Mouse (Mus musculus) T-helper 2 cell (primary cell): Measurements from ENCODE around the gene Sdhb.

Experiments used
- in situ Hi-C: fragments of 300-600 bp; cut with MboI, MseI; formaldehyde crosslinking; loops from one replicate; pipeline ENCODE4 v1.15.1; 2025; ENCODE audit warnings: high pct_unique_total_duplicates

Gene Sdhb

DNA sequence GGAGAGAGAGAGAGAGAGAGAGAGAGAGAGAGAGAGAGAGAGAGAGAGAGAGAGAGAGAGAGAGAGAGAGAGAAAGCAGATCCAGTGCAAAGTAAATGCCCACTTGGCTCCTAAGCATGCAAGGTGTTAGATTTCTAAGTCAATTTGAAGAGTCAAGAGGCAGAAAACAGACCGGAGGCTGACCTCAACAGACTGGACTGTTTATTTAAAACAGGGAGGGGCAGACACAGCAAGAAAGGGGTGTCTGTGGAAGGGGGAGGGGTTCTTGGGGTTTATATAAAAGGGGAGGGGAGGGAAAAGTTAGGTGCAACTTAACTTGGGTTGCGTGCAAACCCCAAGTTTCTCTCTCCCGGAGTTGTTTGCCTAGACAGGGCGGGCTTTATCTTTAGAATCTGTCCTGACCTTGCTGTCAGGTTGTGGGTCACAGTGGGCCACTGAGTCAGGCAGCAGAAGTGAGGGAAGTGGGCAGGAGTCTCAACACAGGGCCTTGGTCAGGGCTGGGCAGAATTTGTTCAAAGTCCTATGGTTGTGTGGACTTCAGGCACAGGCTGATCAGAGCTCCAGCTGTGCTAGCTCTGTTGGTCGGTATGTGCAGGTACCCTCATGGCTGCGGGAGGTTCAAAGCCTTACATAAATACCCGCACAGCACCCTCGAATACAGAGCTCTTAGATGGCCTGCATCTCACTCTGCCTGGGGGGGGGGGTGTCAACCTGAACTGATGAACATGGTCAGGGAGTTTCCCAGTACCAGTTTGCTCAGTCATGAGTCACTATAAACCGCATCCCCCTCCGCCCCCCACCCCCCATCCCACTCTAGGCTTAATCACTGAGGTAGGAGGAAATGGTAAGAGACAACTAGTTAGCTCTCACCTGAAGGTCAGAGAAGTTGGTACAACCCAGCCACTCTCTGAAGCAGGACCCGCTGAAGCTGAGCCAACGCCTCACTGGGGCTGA is 13.2 kb upstream of the Sdhb start:
- in situ Hi-C loops: no loop called here

DNA sequence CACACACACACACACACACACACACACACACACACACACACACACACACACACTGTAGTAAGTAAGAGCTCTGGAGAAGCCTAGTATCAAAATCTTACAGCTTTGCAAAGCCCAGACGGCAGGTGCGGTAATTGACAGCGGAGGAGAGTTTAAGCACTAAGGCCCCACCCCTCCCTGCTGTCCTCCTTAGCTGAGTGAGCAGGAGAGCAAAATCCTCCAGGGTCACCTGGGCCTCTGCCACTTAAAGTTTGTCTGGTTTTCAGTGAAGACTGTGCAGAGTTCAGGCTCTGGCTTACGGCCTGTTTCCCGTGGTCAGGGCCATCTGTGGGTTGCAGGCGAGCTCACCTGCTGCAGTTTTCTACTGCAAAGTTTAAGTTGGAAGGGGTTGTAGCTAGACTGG is 12.5 kb upstream of the Sdhb start:
- in situ Hi-C loops: no loop called here

DNA sequence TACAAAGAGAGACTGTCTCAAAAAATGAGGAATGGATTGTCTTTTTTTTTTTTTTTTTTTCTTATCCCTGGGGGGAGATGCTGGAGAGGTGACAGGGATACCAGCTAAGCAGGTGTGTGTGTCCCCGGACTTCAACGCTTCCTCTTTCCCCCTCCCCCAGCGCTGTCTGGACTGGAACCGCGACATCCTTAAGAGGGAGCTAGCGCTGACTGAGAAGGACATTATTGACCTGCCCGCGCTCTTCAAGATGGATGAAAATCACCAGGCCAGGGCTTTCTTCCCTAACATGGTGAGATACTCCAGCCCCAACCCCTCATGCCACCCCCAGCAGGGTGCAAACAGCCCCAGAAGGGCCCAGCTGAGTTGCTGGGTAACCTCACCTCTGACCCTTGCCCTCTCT is 12.0 kb upstream of the Sdhb start:
- in situ Hi-C loops: no loop called here

DNA sequence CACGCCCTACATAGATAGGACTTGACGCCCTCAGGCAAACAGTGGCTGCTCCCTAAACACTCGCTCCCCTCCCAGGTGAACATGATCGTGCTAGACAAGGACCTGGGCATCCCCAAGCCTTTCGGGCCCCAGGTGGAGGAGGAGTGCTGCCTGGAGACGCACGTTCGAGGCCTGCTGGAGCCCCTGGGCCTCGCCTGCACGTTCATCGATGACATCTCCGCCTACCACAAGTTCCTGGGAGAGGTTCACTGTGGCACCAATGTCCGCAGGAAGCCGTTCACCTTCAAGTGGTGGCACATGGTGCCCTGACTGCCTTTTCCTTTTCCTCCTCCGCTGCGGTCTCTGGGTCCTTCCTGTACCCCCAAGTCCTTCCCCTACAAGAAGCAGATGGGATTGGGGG is 11.4 kb upstream of the Sdhb start:
- in situ Hi-C loops: loop anchor here (10.0 kb wide), 1 partner anchor 1315 kb away; no protein-coding TSS in a partner anchor

DNA sequence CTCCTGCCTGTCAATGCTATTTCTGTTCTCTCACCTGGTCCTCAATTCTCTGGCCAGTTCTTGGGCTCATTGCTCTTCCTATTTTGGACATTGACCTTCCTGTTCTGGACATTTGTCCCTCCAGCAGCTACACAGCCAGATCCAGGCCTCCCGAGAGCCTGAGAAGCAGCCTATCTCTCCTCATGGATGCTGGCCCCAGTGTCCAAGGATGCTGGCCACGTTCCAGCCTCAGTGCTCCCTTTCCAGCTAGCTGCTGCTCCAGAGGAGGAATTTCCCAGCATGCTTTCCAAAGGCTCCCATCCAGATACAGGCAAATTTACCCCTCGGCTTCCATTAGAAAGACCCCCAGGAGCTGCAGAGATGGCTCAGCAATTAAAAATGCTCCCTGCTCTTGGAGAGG is 10.4 kb upstream of the Sdhb start:
- in situ Hi-C loops: loop anchor here (10.0 kb wide), 1 partner anchor 1316 kb away; no protein-coding TSS in a partner anchor

DNA sequence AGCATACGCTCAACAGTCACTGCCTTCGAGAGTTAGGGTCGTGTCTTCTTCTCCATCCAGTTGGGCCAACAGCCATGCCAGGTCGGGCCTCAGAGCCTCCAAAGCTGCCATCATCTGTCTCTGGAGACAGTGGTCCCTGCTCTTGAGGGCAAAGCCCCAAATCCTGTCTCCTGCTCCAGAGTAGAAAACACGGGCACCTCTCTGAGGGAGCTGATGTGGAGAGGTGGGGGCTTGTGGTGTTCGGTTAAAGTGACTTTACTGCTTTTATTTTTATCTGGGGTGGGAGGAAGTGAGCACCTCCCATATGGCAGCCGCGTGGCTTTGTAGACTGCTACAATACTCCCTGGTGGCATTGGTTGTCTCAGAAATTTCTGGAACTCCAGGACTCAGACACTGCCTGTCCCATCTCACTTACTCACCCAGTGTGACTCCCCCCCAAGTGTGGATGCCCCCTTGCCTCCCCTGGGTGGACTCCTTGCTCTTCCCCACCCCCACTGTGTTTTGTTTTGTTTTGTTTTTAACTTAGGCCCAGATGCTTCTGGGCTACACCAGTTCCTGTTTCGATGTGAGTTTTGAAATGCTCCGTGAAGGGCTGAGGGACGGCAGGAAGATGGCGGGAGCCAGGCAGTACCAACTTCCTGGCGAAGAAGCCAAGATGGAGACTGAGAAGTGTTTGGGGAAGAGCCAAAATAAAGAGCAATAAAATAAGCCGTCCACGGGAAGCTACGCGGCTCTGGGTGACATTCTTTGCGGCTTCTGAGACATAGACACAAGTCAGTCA is 9.0 kb upstream of the Sdhb start:
- in situ Hi-C loops: loop anchor here (10.0 kb wide), 1 partner anchor 1317 kb away; no protein-coding TSS in a partner anchor

DNA sequence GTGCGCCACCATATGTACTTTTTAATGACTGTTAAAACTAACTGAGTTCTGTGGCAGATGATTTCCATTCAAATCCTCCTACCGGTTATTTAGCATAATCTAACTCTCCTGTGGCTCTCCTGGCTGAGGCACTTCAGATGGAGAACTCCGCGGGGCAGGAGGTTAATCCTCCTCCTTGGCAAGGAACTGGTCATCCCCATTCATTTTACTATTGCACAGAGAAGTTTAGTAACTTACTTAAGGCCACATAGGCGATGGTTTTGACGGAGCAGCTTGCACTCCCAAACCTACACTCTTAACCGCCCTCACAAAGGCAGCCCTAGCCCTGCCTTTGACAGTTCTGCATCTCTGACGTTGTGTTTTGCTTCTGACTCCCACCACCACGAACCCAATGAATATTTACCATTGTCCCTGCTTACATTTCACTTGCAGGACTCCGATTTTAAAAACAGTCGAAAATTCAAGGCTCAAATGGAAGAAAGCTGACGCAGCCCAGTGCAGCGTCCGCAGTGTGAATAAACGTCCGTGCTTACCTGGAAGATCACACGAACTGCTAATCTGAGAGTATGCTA is 3.8 kb upstream of the Sdhb start:
- in situ Hi-C loops: loop anchor here (5.0 to 10.0 kb wide), 2 partner anchors 45 to 1322 kb away; no protein-coding TSS in a partner anchor

DNA sequence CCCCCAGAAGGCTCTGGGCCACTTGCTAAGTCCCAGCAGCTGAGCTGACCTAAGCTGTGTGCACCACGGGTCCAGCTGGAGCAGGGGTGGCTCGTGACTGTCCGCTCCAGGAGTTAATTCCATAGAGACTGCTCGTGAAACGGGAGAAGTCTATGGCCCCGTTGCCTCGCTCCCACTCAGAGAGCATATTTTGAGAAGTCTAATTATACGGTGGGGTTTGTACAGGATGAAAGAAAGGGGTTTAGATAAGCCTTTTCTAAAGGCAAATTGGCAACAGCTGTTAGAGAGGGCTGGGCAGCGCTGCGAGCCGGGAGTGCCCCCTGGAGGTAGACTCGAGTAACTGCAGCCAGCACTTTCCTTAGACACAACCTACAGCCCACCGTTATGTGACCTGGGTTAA is 3.3 kb upstream of the Sdhb start:
- in situ Hi-C loops: loop anchor here (5.0 to 10.0 kb wide), 2 partner anchors 45 to 1323 kb away; no protein-coding TSS in a partner anchor

DNA sequence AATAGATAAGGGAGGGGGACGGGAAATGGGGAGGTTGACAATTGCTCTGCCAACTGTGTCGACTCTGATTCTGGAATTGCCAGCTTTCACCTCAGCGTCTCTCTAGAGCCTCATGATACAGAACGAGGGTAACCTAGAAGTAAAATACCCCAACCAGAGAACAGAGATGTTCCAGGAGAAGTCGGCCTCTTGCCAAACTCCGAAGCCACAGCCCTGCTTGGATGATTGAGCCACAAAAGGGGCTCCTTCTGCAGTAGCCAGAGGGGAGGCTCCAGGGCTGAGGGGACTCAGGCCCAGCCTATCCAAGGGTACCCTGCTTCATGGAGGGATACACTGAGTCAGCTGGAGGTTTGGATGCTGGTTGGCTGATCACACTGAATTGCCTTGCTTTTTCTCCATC is 2.7 kb upstream of the Sdhb start:
- in situ Hi-C loops: loop anchor here (5.0 to 10.0 kb wide), 2 partner anchors 46 to 1324 kb away; no protein-coding TSS in a partner anchor

DNA sequence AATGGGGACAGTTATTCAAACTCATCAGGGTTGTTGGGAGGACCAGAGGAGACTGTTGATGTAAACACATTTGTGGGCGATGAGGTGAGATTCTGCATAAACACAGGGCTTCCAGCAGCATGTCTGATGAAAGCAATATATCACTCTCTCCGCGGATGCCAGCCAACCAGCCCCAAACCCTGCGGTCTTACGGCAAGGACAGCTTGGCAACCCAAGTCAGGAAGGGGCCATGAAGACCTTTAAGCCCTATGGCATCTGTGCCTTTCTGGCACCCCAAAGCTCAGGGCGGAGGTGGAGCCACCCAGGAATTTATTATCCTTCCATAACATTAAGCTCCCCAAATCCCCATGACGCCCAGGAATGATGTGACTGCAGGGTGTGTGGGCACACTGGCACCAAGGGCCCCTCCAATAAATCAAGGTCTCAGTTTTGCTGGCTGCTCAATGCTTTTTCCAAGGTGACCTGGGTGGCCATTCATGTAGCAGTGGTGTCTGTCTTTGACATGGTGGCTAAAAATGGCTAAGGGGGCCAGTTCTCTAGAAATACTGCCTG is 1.8 kb upstream of the Sdhb start:
- in situ Hi-C loops: loop anchor here (5.0 to 10.0 kb wide), 2 partner anchors 47 to 1324 kb away; no protein-coding TSS in a partner anchor

DNA sequence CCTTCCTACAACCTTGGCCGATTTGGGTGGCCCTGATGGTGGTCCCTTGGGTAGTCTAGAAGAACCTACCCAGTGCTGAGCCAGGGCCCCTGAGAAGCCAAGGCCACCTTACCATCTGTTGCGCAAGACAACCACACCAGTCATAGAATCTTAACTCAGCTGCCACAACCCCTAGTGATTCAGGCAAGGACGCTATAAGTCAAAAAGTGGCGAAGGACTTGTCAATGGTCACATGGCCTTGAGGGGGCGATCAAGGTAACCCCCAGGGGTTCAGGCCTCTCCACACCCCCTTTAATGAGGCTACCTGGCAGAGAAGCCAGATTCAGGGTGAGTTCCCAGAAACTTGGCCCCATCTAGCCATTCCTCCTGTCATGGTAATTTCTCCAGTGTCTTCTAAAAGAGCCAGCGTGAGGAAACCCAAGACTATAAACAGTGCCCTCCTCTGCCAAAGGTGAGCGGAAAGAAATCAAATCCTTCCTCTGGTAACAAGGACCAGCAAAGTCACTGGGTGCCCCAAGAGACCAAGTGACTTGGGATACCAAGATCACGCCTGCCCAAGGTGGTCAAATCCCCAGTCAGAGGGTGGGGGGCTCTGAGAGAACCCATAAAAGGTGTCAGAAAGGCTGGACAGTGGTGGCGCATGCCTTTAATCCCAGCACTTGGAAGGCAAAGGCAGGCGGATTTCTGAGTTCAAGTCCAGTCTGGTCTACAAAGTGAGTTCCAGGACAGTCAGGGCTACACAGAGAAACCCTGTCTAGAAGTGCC is 1.1 kb upstream of the Sdhb start:
- in situ Hi-C loops: loop anchor here (5.0 to 10.0 kb wide), 4 partner anchors 48 to 1325 kb away; partner anchors contain the start of gene Crocc

DNA sequence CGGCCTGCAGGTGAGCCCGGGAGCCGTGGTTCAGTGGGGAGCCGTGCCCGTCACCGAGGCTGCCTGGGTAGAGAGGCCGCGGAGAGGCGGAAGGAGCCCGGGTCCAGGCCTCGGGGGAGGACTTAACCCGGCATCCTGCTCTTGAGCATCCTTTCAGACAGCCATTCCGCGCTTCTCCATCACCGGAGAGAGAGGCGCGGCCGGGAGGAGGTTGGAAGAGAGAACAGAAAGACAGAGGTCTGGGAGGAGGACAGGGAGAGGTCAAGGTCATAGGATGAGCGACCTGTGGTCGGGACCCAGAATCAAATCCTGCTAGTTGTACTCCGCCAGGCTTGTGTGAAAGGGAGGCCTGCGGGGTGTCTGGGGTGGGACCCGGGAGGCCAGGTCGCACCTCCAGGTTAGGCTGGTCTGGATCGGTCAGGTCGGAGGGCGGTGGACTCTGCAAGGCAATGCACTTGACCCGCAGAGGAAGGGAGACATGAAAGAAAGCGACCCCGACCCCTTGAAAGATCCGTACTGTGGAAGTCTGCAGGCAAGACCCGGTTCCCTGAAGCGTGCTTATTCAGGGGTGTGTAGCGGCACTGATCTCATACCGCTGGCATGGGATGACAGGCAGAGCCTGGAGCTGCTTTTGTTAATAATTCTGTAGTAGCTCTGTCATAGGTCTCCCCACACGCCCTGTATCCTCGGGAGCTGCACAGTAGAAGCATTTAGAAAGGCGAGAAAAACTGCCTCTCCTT is 634 bp downstream of the Sdhb start:
- in situ Hi-C loops: loop anchor here (5.0 kb wide), 2 partner anchors 101 to 139 kb away; partner anchors contain the start of gene Crocc

DNA sequence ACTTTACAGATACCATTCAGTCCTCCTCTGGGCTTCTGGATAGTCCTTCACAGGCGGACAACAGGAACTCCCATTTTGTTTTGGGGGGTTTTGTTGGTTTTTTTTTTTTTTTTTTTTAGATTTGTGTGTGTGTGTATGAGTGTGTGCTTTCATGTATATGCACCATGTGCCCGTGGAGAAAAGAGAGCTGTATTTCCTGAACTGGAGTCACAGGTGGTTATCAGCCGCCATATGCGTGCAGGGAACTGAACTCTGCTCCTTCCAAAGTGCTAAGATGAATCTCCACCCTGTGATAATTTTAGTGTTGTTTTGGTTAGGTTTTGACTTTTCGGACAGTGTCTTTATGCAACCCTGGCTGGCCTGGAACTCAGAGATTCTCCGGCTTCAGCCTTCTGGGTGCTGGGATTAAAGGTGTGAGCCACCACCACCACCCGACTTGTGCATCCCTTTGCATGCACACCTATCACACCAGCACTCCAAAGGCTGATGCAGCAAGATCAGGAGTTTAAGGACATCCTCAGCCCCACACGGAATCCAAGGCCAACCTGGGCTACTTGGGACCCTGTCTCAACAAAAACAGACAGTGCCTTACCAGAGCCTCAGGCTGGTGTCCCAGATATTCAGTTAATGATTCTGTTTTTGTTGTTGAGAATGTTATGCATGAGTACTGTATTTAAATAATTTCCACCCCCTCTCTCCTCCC is 1.4 kb downstream of the Sdhb start:
- in situ Hi-C loops: loop anchor here (5.0 kb wide), 2 partner anchors 100 to 140 kb away; partner anchors contain the start of gene Crocc

DNA sequence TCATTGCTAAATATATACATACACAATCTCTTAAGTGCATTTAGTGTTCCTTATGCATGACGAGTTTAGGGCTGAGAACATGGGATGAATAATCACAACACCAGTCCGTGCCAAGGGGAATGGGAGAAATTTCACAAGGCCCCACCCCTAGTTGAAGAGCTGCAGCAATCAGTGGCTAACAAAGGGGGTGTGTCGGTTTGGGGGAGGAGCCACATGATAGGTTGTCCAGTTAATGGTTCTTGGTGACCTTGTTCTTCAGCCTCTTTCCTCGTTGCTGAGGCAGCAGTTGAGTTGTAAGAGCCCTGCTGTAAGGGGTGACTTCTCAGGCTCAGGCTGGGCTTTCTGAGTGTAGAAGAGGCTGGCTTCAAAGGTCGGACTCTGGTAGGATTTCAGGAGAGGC is 1.9 kb downstream of the Sdhb start:
- in situ Hi-C loops: loop anchor here (5.0 kb wide), 2 partner anchors 99 to 141 kb away; partner anchors contain the start of gene Crocc

DNA sequence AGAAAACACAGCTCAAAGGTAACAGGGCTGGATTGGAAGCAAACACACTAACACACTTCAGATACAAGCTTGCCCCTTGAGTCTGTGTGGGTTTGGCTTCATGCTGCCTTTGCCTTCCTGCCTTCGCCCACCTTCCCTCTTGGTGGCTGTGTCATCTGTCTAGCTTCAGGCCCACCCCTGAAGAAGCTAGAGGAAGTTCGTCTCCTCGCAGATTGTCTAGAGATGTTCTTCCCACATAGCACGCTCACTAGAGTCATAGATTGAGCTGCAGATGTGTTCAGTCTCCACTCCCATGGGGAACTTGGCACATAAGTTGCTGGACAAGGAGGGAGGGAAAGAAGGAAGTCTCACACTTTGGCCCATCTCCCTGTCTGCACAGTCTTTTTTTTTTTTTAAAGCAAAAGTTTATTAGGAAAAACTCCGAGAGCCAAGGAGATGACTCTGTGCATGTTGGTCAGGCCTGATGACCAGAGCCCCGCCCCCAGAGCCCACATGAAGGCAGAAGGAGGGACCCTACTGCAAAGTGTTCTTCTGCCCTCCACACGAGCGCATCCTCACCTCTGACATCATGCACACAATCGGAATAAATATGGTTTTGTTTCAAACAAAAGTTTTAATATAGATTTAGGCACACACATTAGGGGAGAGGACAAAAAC is 3.1 kb downstream of the Sdhb start:
- in situ Hi-C loops: loop anchor here (5.0 kb wide), 2 partner anchors 98 to 142 kb away; partner anchors contain the start of gene Crocc

DNA sequence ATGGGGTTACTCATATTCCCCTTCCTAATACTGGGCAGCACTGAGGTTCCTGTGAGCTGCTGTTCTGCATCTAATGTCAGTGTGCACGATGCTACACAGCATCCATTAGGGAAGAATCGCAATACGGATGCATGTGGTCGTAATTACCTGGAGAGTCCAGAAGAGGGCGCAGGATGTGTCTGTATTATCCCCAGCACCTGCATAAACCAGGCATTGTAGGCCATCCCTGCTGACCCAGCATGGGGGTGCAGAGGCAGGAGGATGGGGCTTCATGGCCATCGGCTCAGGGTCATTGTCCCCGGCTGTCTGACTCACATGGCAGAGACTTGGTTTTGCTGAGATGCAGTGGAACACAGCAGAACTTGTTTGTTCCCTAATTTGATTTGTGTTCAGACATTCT is 3.6 kb downstream of the Sdhb start:
- in situ Hi-C loops: loop anchor here (5.0 kb wide), 2 partner anchors 98 to 142 kb away; partner anchors contain the start of gene Crocc

DNA sequence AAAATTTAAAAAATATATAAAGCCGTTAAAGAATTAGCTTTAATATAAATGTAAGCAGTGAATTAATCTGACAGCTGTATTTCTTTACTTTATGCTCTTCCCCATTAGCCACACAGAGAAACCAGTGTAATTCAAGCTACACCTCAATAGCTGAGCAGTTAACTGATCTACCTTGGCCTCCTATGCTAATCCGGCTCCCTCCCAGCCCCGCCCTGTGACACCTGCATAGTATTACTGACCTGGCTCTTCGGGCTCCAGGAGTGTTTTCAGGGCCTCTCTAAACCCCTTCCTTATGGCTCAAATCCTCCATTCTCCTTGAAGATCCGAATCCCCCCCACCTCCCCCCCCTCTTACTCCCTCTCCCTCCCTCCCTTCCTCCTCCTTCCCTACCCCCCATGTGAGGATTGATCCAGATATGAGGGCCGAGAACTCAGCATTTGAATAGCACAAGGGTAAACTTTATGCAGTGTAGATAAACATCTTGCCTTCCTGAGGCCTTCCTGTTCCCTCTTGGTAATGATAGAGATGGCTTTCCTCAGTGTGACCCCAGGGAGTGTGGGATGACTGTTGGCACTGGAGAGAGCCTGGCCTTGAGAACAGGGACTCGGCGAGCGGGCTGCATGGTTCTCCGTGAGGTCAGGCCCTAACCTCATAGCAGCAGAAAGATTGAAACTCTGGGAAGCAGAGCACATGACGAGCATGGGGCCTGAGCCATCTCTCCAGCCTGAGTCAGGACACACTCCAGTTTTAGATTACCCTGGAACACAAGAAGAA is 6.6 kb downstream of the Sdhb start:
- in situ Hi-C loops: no loop called here

DNA sequence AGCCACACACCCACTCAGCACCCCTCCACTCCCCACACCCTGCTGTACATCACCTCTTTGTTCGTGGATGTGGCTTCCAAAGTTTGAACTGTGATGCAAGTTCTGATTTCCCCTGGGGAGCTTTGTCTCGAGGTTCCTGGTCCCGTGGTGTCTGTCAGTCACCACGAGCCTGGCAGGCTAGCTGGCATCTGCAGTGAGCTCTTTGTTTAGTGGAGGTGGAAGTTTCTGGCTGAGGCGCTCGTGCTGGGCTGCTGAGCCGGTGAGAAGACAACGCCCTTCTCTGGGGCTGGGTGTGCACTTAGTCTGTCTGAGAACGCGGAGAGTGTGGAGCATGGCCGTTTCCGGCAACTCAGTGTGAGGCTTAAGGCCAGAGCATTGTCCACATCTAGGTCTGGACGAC is 10.7 kb downstream of the Sdhb start:
- in situ Hi-C loops: no loop called here
